Mouse (Mus musculus): ENCODE data around the gene Gm2115. TPM values are rescaled to one million over a fixed set of nuclear protein-coding genes. Genes with fewer than 3 reads are reported as not detected.

The Gm2115 gene
- total RNA-seq, 1 experiment from 2014 or later, result 31.9 TPM

DNA sequence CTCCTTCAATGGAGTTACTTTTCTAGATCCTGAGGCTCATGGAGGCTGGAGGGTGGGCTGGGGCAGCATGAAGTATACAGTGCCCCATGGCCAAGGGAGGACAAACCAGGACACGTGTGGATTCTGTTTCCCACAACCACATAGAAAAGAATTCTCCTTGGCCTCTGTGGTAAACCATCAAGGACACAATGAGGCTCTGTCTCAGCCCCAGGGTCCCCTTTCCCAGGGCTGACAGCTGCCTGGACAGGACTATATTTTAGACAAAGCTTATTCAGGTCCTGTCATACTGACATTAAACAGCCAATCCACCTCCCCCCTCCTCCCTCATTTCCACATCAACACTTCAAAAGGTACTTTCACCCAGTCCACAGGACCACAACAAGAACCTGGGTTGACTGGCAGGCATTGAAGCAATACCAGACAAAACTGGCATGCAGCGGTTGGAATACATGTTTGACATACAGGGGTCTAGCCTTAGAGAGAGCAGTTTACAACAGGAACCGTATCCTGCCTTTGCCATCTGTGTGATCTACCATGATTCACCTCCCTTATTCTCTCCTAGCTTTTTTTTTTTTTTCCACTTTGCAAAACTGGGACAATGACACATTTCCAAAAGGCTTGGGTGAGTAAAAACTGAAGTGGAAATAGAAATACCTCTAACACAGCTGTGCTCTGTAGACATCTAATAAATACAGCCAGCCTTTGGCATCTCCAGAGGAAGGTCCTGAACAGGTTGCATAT, 57.8 kb downstream of the Gm2115 start:
- no peak for DNase-seq

DNA sequence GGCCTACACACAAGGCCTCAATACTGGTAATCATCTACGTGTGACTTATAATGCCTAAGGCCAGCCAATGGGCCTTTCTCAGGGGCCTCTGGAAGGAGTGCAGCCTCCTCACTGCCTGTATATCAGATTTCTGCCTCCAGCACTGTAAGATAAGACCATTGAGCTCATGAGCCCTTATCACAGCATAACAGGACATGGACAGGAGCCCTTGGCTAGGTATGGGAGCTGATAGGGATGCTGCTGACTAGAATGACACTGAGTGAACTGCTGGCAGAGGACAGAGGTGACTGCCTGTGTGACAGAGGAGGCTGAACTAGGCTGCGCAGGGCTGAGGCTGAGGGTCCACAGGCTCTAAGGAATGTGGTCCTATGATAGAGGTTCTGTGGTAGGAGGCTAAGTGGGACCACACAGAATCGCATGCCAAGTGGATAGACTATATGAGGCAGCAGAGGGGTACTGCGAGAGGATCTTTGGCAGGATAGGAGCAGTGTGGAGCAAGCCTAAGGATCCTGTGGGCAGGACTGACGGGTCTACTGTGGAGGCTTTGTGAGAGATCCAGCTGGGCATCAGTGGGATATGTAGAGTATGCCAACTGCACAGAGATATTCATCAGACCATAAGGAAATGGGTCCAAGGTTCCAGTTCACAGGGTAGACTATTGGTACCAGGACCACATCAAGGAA, 58.5 kb downstream of the Gm2115 start:
- no peak for DNase-seq

DNA sequence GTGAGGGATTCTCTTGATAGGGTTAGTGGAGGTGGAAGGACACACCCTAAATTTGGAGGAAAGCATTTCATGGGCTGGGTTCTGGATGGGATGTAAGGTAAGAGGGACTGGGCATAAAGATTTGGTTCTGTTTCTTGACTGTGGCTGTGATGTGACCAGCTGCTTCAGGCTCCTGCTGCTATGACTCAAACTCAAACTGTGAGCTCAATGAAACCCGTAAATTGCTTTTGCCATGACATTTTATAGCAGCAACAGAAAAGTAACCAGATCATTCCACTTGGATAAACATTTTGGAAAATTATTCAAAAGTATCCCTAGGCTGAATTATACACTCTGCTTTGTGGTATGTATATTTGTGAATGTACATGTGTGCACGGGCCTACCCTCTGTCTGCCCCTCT, 61.9 kb downstream of the Gm2115 start:
- DNase-seq, result no peak

DNA sequence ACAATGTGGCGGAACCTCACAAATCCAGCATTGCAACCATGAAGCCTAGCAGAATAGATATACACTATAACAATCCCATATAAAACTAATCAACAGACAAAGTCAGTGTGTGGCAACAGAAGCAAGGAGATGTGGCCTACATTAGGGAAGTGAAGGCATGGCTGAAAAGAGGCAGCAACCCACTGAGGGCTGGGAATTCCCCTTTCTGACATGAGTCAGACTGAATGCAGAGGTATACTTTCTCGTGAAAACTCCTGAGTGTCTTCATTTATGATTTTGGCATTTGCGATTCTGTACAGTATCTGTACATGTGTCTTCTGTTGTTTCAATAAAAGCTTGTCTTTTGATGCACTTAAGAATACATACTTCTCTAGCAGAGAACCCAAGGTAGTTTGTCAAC, 62.6 kb downstream of the Gm2115 start:
- DNase-seq, result no peak

DNA sequence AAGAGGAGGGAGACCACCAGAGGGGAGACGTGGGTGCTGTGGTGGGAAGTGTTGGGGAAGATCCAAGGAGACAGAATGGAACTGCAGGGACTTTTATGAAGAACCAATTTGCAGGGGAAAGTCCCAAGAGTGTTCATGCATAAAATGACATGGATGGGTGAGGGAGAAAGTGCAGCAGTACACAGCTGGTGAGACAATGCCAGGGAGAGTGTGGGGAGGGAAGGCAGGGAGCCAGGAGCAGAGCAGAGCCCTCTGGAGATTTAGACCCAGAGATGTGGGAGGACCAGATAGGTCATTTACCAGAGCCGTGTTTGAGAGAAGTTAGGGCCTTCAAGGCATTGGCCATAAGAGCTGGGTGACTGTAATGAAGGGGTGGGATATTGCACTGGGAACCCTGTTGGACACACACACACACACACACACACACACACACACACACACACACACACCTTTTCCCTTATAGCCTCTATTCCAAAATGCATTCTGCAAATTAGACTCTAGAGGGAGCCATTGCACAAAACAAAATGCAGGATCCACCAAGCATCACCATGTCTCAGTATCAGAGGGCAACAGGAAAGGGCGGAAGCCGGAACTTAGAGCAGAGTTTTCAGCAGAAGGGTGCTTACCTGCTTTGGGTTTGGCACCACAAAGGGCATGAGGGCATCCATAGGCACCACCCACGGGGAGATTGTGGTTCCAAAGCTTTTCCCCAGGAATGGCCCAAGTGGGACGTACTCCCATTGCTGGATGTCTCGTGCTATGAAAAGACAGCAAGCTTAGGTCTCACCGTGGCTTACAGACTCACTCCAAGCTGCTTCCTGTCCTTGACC, 65.5 kb downstream of the Gm2115 start:
- DNase-seq, result no peak

DNA sequence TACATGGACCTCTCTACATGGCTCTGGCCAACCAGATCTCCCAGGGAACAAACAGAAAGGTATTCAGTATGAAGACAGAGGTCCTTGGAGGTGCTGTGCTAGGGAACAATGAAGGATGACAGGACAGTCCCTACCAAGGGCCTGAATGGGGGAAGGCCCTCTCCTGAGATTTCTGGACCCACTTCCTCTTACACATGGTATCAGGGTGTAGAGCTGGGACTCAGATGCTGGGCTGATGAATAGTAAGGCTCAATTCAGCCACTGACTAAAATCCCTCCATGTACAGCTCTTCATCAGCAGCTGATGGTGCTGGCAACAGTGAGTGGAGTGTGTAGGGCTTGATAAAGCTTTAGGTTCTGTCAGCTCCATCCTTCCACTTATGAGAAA, 66.2 kb downstream of the Gm2115 start:
- no peak for DNase-seq

DNA sequence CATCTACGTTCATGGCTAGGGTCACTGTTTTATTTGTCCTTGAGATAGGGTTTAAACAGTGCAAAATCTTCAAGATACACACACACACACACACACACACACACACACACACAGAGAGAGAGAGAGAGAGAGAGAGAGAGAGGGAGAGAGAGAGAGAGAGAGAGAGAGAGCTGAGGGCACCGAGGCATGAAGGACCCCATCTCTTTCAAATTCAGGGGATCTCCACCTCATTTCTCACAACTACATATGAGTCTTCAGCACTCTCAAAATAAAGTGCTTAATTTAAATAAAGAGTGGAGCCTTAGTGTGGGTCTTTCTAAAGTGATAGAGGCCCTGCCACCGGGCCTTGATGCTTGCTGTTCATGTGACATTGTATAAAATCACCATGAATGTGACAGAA, 67.2 kb downstream of the Gm2115 start:
- DNase-seq, result no peak

DNA sequence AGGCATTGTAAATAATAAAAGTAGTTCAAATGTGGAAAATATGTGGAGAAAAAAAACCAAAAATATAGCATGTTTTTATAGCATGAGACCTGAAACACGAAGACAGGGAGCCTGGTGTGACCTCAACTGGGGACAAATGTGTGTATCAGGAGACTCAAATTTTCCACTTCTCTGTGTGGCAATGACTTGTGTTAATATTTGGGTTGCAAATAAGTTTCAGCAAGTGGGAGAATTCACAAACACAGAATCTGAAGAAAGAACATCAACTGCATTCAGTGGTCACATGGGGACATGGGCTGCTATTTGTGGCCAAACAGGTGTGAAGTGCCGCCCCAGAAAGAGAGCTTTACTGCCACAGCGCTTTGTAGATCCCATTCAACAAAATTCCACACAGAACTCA, 67.9 kb downstream of the Gm2115 start:
- no peak for DNase-seq

DNA sequence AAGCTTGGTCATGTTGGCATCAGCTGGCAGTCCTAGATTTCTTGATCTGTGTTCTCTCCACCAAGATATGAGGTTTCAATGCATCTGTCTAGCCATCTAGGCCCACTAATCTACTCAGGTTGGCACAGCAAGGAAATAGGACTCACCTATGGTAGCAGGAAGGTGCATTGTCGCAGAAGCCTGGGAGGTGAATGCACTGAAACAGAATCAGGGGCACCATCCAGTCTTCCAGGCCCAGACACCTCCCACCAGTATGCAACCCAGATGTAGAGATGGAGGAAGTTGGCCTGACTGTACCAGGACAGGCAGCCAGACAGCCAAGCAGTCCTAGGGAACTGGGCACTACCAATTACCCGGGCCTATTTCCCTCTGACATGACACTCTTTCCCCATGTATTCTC, 71.9 kb downstream of the Gm2115 start:
- no peak for DNase-seq

DNA sequence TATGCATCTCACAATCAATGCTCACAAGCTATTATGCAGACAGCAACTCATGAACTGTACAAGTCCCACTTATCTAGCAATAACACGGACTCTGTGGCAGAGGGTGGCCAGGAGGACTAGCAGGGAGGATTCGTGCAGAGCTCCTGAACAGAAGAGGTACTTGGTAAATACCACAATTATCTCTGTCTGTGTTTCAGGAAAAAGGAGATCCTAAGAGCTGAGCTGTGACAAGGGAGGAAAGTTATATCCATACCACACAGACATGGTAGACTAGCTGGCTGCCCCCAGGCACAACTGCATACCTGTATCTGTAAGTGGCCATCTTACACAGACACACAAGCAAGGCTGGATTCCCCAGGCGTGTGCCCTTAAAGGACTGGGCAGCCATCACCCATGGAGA, 72.6 kb downstream of the Gm2115 start:
- no peak for DNase-seq

DNA sequence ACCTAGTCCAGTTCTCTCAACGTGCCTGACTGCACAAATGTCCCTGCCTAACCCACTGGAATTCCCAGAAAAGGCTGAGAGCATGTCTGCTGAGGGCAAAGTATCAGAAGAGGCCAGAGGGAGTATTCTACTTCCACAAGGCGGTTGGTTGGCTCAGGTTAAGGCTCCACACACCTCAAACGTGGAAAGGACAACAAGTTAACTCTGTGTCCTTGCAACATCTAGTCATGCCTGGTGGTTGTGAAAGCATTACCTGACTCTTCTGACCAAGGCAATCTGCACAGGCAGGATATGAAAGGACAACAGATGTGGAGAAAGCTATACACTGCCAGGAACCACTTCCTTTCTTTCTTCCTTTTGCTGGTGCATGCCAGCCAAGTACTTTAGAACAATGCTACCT, 75.7 kb downstream of the Gm2115 start:
- no peak for DNase-seq

DNA sequence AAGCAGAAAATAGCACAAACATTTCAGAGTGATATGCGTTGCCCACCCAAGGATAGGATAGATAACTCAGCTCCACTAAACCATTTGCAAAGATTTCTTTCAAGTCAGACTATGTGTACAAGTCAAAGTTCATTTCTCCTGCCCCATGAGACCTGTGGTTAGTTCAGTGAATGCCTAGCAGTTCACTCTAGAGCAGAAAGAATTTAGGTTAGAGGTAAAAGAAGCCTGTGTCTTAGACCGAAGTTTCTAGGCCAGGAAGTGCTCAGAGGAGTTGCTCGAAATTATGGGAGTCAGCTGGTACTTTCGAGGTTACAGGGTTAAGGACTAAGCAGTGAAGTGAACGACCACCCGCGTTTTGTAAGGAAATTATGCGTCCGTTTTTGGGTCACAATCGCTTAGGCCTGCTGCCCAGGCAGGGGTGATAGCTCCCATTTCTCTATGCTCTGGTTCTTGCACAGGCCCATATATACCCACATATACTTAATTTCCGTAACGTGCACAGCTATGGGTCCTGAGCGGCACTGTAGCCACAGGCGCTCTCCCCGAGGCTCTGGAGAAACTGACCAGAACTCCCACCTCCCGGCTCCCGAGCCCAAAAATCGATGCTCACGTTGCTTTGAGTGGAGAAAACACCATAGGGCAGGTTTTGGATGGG, 76.4 kb downstream of the Gm2115 start:
- no peak for DNase-seq

DNA sequence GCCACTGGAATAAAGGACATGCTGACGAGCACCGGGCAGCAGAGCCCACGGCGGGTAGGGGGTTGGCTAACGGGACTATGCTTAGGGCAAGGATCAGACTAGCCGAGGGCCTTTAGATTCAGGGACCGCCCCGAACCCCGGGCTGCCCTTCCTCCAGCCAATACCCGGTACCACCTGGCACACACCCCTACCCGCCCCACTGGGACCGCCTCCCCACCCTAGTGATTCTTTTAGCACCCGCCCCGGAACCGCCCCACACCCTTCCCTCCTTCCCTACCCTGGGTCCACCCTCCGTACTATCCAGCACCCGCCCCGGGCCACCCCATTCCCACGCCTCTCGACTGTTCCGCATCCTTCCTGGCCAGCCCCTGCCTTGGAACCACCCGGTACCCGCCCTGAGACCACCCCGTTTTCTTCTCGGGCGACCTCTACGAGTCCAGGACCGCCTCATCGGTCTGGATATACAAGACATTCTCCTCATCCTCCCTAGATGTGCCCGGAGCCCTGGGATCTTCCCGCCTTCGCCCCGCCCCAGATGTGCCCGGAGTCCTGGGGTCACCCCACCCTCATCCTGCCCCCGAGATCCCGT, 77.0 kb downstream of the Gm2115 start:
- peak; percentile 91 for DNase-seq

DNA sequence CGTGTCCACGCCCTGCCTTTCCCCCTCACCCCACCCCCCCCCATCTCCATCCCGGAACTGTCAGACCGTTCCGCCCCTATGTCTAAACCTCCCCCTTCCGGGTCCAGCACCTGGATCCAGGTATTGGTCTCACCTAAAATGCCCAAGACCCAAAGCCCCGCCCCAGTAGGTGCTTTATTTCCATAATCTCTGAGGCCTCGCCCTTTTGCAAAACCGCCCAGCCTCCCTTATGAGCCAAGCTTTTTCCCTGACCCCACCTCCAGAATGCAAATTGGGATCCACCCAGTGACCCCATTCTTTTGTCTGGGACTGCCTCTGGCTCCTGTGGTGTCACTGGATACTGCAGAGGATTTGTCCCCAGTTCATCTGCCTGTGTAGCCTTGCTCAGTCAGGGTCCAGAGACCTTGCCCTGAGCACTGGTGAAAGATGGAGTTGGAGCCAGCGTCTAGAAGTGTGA, 77.6 kb downstream of the Gm2115 start, which contains the start of gene Fah:
Fah (minus strand) TSS at position 430 of the 457 bp plus-strand sequence.
- DNase-seq, result peak; percentile 40

DNA sequence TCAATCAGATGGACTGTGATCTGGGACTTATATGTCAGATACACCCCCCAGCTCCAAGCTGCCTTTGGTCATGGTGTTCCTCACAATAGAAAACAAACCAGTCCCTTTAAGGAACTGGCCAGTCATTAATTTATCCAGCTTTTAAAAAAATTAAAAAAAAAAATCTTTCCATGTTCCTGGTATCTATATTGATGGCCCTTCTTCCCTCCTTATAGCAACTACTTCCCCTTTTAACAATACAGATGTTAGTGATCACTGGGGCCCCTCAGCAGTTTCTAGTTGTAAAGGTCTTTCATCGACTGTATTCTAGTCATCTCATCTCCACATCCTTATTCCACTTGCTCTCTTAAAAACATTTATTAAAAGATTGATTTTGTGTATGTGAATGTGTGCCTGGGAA, 82.9 kb downstream of the Gm2115 start:
- DNase-seq, result no peak

DNA sequence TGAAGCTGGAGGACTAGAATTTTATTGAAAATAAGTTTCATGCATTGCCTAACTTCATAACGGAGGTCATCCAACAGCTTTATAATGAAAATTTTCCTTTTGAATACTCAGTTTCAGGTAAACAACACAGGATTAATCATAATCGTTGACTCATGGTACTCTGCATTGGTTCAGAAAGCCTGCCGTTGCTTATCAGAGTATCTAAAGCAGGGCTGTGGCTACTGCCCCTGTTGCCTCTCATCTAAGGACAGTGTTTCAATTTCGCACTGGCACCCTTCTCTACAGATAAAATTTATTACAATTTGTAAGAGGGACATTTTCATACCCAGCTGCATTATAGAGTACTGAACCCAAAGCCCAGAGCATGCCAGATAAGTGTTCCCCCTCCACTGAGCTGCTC, 83.7 kb downstream of the Gm2115 start:
- no peak for DNase-seq

DNA sequence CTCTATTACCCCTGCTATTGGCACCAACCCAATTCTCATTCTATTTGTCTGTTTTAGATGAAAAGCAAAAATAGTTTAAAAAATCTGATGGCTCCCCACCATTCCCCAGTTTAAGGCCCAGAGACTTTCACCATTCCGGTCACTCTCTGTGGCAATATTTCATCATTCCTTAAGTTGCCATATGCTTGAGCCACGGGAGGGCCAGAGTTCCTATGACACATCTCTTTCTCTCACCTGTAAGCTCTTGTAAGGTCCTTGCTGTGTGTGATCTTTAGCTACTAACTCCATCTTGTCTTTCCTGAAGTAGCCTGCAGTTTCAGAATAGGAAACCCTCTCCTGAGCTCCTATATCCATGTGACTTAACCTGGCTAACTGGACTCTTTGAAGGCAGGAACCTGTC, 90.2 kb downstream of the Gm2115 start:
- DNase-seq, result no peak

DNA sequence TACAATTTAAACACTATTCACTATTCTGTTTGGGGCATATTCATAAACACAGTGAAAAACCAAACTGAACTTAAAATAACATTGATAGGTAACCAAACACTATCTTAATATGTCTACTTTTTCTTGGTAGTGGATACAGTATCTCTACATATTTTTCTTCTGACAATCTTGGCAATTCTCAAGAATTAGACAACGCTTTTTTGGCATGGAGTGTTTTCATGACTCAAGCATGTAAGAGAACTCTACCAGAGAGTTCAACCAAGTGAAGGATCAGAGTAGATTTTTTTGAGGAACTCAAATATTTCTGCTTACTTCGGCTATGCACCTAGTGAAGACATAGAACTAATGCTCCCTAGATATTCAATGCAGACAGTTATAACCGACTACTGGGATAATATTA, 92.2 kb downstream of the Gm2115 start:
- no peak for DNase-seq

DNA sequence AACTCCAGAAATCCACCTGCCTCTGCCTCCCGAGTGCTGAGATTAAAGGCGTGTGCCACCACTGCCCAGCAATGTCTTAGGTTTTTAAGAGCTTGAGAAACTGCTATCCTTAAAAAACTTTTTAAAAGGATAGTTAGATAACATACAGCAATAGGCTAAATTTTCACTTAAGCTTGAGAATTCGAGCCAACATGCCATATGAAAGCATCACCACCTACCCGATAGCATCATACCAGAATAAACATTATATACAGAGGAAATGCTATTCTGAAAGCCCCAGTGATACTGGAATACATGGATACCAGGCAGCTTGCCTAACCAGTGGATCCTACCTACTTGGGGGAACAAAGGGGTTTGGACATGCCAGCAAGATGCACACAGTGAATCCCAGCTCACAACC, 95.0 kb downstream of the Gm2115 start:
- DNase-seq, result no peak

DNA sequence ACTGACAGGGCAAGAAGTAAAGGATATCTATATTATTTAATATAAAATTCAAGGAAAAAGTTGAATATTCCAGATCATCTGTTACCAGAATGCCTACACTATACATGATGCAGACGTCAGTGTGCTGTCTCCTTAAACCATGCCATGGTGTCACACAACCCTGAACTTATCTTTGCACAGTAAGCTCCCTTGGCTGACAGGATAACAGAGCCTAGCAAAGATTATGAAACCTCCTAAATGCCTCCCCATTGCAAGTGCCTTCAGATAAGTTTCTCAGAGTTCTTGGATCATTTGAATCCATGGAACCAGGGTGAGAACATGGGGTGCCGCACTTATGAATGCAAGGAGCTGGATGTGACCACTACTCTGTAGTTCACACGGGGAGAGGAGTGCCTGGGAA, 103.1 kb downstream of the Gm2115 start:
- no peak for DNase-seq
